Mouse (Mus musculus) CH12.LX (cell line): Measurements from ENCODE around the gene Ptms. TPM values are rescaled to one million over a fixed set of nuclear protein-coding genes. Genes with fewer than 3 reads are reported as not detected.
A peak's percentile ranks its signal among the peaks of the same experiment; 100 is the strongest.

Experiments used
- DNase-seq: peaks from one replicate; pipeline ENCODE4 v3.0.0-alpha.2; 2013; ENCODE audit errors: extremely low read depth
- H3K27ac ChIP-seq: 2 replicates; pipeline ENCODE4 v1.5.1; 2012; ENCODE audit warnings: low read depth, mild to moderate bottlenecking, control low read depth, moderate library complexity; ENCODE audit not compliant: insufficient read depth
- H3K27me3 ChIP-seq: replicated peaks from 2 replicates; pipeline ENCODE3; 2012; ENCODE audit warnings: inconsistent platforms
- H3K36me3 ChIP-seq, 2 experiments: replicated peaks in 1 of 2; 2 replicates each; pipeline versions ENCODE3 to v1.6.1; 2012; ENCODE audit warnings: inconsistent platforms in 1 of 2, low read length in 1 of 2, mild to moderate bottlenecking in 1 of 2, mixed read lengths in 1 of 2, moderate library complexity in 1 of 2; ENCODE audit not compliant: control insufficient read depth in 1 of 2, insufficient read depth in 1 of 2
- H3K4me1 ChIP-seq, 2 experiments: 2 replicates each; pipeline ENCODE4 v1.6.1; 2012; ENCODE audit warnings: inconsistent platforms in 1 of 2, moderate library complexity in 1 of 2; ENCODE audit not compliant: insufficient read depth in 2 of 2, control insufficient read depth in 1 of 2
- H3K4me2 ChIP-seq: 2 replicates; pipeline ENCODE4 v1.6.1; 2012; ENCODE audit warnings: low read depth, mild to moderate bottlenecking, control low read depth; ENCODE audit not compliant: poor library complexity, insufficient read depth, severe bottlenecking
- H3K4me3 ChIP-seq, 3 experiments: fragments of 150-350 bp in 1 of 3; sonication (generic) in 1 of 3; replicated peaks in 1 of 3; 2 replicates each; pipeline versions ENCODE3 to v1.5.1; 2011 to 2012; ENCODE audit warnings: low read depth in 2 of 3, low read length in 2 of 3, mild to moderate bottlenecking in 2 of 3, moderate library complexity in 2 of 3, control low read depth in 1 of 3, improper control_type of control experiment in 1 of 3, inconsistent platforms in 1 of 3, mixed read lengths in 1 of 3; ENCODE audit not compliant: poor library complexity in 1 of 3
- H3K79me2 ChIP-seq: replicated peaks from 2 replicates; pipeline ENCODE4 v1.6.1; 2012; ENCODE audit warnings: mild to moderate bottlenecking, moderate library complexity; ENCODE audit not compliant: control insufficient read depth, poor library complexity, insufficient read depth, severe bottlenecking; ENCODE audit errors: extremely low read depth
- H3K9ac ChIP-seq: 2 replicates; pipeline ENCODE4 v1.6.1; 2012; ENCODE audit warnings: low read depth, mild to moderate bottlenecking, control low read depth, moderate library complexity; ENCODE audit not compliant: insufficient read depth
- H3K9me3 ChIP-seq: replicated peaks from 2 replicates; pipeline ENCODE3; 2012; ENCODE audit warnings: low read length, inconsistent platforms, mixed read lengths
- BHLHE40 ChIP-seq: IDR thresholded peaks from 2 replicates; pipeline ENCODE4 v1.6.1; 2011; ENCODE audit warnings: mild to moderate bottlenecking, low read depth, low read length, improper control_type of control experiment
- CHD1 ChIP-seq: IDR thresholded peaks from 2 replicates; pipeline ENCODE4 v1.6.1; 2012; ENCODE audit warnings: low read depth, low read length, improper control_type of control experiment, inconsistent platforms
- CHD2 ChIP-seq: IDR thresholded peaks from 2 replicates; pipeline ENCODE4 v1.6.1; 2011; ENCODE audit warnings: low read length, improper control_type of control experiment
- CTCF ChIP-seq, 2 experiments: IDR thresholded peaks in 1 of 2; conservative IDR thresholded peaks in 1 of 2; 2 replicates each; pipeline ENCODE4 v1.5.1; 2011 to 2012; ENCODE audit warnings: low read depth in 2 of 2, low read length in 2 of 2, improper control_type of control experiment in 1 of 2, inconsistent platforms in 1 of 2, mild to moderate bottlenecking in 1 of 2, moderate library complexity in 1 of 2
- EP300 ChIP-seq: IDR thresholded peaks from 2 replicates; pipeline ENCODE4 v1.6.1; 2011; ENCODE audit warnings: low read length, improper control_type of control experiment
- GABPA ChIP-seq: IDR thresholded peaks from 2 replicates; pipeline ENCODE4 v1.6.1; 2012; ENCODE audit warnings: low read depth, low read length, improper control_type of control experiment, inconsistent platforms; ENCODE audit not compliant: insufficient replicate concordance
- JUN ChIP-seq: IDR thresholded peaks from 2 replicates; pipeline ENCODE4 v1.6.1; 2011; ENCODE audit warnings: low read depth, mild to moderate bottlenecking, low read length, improper control_type of control experiment, moderate library complexity; ENCODE audit not compliant: insufficient read depth
- JUND ChIP-seq: conservative IDR thresholded peaks from 2 replicates; pipeline ENCODE4 v1.6.1; 2011; ENCODE audit warnings: low read depth, low read length, improper control_type of control experiment
- KAT2A ChIP-seq: IDR thresholded peaks from 2 replicates; pipeline ENCODE4 v1.6.1; 2012; ENCODE audit warnings: low read length, improper control_type of control experiment, inconsistent platforms; ENCODE audit not compliant: insufficient replicate concordance
- MAX ChIP-seq: IDR thresholded peaks from 2 replicates; pipeline ENCODE4 v1.6.1; 2011; ENCODE audit warnings: low read length, improper control_type of control experiment
- MAZ ChIP-seq: IDR thresholded peaks from 2 replicates; pipeline ENCODE4 v1.6.1; 2012; ENCODE audit warnings: low read depth, mild to moderate bottlenecking, inconsistent platforms, low read length, improper control_type of control experiment, moderate library complexity
- MEF2A ChIP-seq: IDR thresholded peaks from 2 replicates; pipeline ENCODE4 v1.6.1; 2014; ENCODE audit warnings: low read depth, mild to moderate bottlenecking, inconsistent platforms, low read length, improper control_type of control experiment, borderline replicate concordance
- MYC ChIP-seq: IDR thresholded peaks from 2 replicates; pipeline ENCODE4 v1.6.1; 2011; ENCODE audit warnings: low read depth, mild to moderate bottlenecking, improper control_type of control experiment, low read length
- NELFE ChIP-seq: IDR thresholded peaks from 2 replicates; pipeline ENCODE4 v1.6.1; 2011; ENCODE audit warnings: low read depth, low read length, improper control_type of control experiment
- NRF1 ChIP-seq: IDR thresholded peaks from 2 replicates; pipeline ENCODE4 v1.6.1; 2014; ENCODE audit warnings: low read depth, mild to moderate bottlenecking, inconsistent platforms, low read length, improper control_type of control experiment, moderate library complexity
- POLR2AphosphoS2 ChIP-seq: IDR thresholded peaks from 2 replicates; pipeline ENCODE4 v1.6.1; 2011; ENCODE audit warnings: low read depth, low read length, improper control_type of control experiment
- RCOR1 ChIP-seq: conservative IDR thresholded peaks from 2 replicates; pipeline ENCODE4 v1.6.1; 2012; ENCODE audit warnings: low read depth, mild to moderate bottlenecking, inconsistent platforms, low read length, improper control_type of control experiment
- SIN3A ChIP-seq: IDR thresholded peaks from 2 replicates; pipeline ENCODE4 v1.6.1; 2012; ENCODE audit warnings: low read length, improper control_type of control experiment, inconsistent platforms
- SMC3 ChIP-seq: IDR thresholded peaks from 2 replicates; pipeline ENCODE4 v1.6.1; 2011; ENCODE audit warnings: low read depth, low read length, improper control_type of control experiment
- TBP ChIP-seq: conservative IDR thresholded peaks from 2 replicates; pipeline ENCODE4 v1.6.1; 2011; ENCODE audit warnings: low read depth, low read length, improper control_type of control experiment
- UBTF ChIP-seq: IDR thresholded peaks from 2 replicates; pipeline ENCODE4 v1.6.1; 2012; ENCODE audit warnings: low read depth, mild to moderate bottlenecking, inconsistent platforms, low read length, improper control_type of control experiment, moderate library complexity
- ZKSCAN1 ChIP-seq: IDR thresholded peaks from 2 replicates; pipeline ENCODE4 v1.6.1; 2012; ENCODE audit warnings: low read depth, inconsistent platforms, low read length, improper control_type of control experiment, borderline replicate concordance
- ZNF384 ChIP-seq: IDR thresholded peaks from 2 replicates; pipeline ENCODE4 v1.6.1; 2012; ENCODE audit warnings: low read depth, low read length, improper control_type of control experiment, inconsistent platforms
- dilution Hi-C: fragments of 300-500 bp; cut with MboI; formaldehyde crosslinking; loops from 2 replicates; pipeline ENCODE4 v1.14.3; 2020; ENCODE audit warnings: low sequenced_read_pairs; ENCODE audit not compliant: extremely low pct_unique_long_range_greater_than_20kb, extremely low pct_ligation_motif_present
- in situ Hi-C: fragments of 300-500 bp; cut with MboI; formaldehyde crosslinking; loops from 3 replicates; pipeline ENCODE4 v1.14.3; 2019; ENCODE audit warnings: low sequenced_read_pairs, low pct_ligation_motif_present, low pct_unique_long_range_greater_than_20kb, mixed read lengths
- polyA plus RNA-seq: library from polyadenylated mRNA; unstranded; fragments of >175 nt; gene quantifications from 2 replicates; pipeline ENCODE4 v1.2.1, GENCODE M21; 2012; ENCODE audit warnings: low read depth; ENCODE audit not compliant: insufficient read length
- total RNA-seq, 2 experiments: library from RNA; depleted of rRNA; stranded (reverse); fragments of 300-350 nt in 1 of 2; fragments of >200 nt in 1 of 2; gene quantifications; 2 replicates each; pipeline ENCODE4 v1.2.3; 2012 to 2014

Gene Ptms
- total and polyA plus RNA-seq, 3 experiments: 7.0 to 99.6 (median 12.8) TPM

- TF ChIP-seq MEF2A: peak; percentile 41
- 0 out of 2 replicates have a peak, but pooled peaks have one; percentile 48 for TF ChIP-seq KAT2A
- TF ChIP-seq CHD1: no peak
- TF ChIP-seq CHD2: peak; percentile 55; the same call in 1 of the 2 replicates
- TF ChIP-seq EP300: no peak
- peak; percentile 87; the same call in 1 of the 2 replicates for TF ChIP-seq UBTF
- TF ChIP-seq ZNF384: no peak
- TF ChIP-seq ZKSCAN1: no peak
- no peak for TF ChIP-seq JUND
- 0 out of 2 replicates have a peak, but pooled peaks have one; percentile 51 for TF ChIP-seq MYC
- peak; percentile 73 for TF ChIP-seq NRF1
- TF ChIP-seq MAZ: peak; percentile 95
- no peak; the same call in none of the 2 replicates for TF ChIP-seq SIN3A
- TF ChIP-seq NELFE: peak; percentile 84
- no peak for TF ChIP-seq GABPA
- TF ChIP-seq BHLHE40: no peak
- peak; percentile 58; the same call in 1 of the 2 replicates for TF ChIP-seq POLR2AphosphoS2
- TF ChIP-seq MAX: no peak
- TF ChIP-seq JUN: no peak
- TF ChIP-seq CTCF (conservative IDR thresholded peaks at IDR 0.05 in 1 of 2, IDR thresholded peaks at IDR 0.05 in 1 of 2; ENCODE audit: low read depth in 2 of 2, low read length in 2 of 2): peak; percentile 71 to 95
- no peak for TF ChIP-seq RCOR1
- TF ChIP-seq SMC3: peak; percentile 94
- no peak for TF ChIP-seq TBP
Observed at GRCm38 (mm10) chr6:124930754-124931524, 11.0 kb upstream of the Ptms start, which contains the start of gene Mlf2 (continued).

DNA sequence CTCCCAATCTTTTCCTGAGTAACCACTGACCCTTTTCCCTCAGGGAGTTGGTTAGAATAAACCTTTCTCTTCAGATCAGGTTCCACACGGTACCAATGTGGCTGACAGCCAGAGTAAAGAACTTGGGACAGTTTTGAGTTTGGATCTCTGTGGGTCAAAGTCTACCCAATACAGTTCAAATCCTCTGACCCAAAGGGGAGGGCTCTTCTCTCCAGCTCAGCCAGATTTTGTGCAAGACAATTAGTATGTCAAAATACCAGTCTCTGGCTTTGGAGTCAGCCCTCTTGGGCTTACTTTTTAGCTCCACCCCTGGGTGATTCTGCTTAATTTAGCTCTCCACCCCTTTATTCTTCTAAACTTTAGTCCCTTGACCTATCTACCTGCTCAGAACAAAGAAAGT, 10.3 kb upstream of the Ptms start:
- dilution Hi-C loops: no loop called here
- Histone ChIP-seq H3K9ac (peak overlapping the region; percentile 54; the same call in 1 of the 2 replicates), H3K79me2 (peaks cover 14% of the 10 kb centered on the region), H3K9me3 (peaks cover 2% of the 10 kb centered on the region), H3K4me3 (peak overlapping the region; percentile 22 to 95 (median 43)), H3K36me3 (peaks cover 21 to 27% of the 10 kb centered on the region in 2 experiments), H3K4me1 (peaks cover 5 to 18% of the 10 kb centered on the region in 2 experiments), H3K27ac (no peak overlapping the region), H3K4me2 (peak overlapping the region; percentile 83), H3K27me3 (no peaks in the 10 kb centered on the region)
- no peak for DNase-seq
- in situ Hi-C loops: loop anchor here (10.0 kb wide), 1 partner anchor 85 kb away; the partner anchor contains the start of gene Gnb3
- TF ChIP-seq CHD2: no peak
- TF ChIP-seq GABPA: no peak
- no peak for TF ChIP-seq MAX
- TF ChIP-seq MAZ: no peak
- TF ChIP-seq KAT2A: no peak
- no peak for TF ChIP-seq NELFE
- no peak for TF ChIP-seq CTCF (conservative IDR thresholded peaks at IDR 0.05 in 1 of 2, IDR thresholded peaks at IDR 0.05 in 1 of 2; ENCODE audit: low read depth in 2 of 2, low read length in 2 of 2)
- TF ChIP-seq EP300: no peak
